Mouse (Mus musculus): ENCODE measurements at regions not wholly inside any gene's neighbourhood (a gene's known extent, or its start where the extent isn't known, plus 50 kb on each side); places are given as distances from the start of the nearest gene placed in this dataset.

GRCm38 (mm10) chrX:11170416-11170815 lies 128.6 kb upstream of the H2al1a start:
- DNase-seq (ENCODE audit: low spot score) = no peak

DNA sequence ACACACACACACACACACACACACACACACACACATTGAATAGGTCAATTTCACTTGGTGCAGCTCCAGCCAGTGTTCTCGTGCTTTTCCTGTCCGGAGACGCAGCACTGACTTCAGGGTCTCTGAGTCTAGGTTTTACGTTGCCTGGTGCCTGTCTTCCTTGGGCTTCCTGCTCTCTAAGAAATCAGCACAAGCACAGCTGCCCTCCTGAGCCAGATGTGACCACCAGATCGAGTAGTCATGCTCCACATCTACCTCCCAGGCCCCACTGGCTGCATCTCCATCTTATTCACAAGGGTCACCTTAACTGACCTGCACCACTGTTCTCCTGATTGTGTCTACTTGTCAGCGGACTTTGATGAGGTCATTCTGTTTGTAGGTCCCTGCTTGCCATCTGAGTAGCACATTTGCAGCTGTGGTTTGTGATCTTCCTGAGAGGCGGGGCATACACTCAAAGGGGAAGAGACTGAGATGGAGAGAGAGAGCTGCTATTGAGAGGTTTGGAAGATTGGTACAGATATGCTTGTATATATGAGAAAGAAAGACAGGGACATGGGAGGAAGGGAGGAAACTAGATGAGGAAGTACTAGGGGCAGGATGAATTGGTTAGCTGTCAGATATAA lies 118.8 kb upstream of the H2al1a start:
- no peak for DNase-seq (ENCODE audit: low spot score)

DNA sequence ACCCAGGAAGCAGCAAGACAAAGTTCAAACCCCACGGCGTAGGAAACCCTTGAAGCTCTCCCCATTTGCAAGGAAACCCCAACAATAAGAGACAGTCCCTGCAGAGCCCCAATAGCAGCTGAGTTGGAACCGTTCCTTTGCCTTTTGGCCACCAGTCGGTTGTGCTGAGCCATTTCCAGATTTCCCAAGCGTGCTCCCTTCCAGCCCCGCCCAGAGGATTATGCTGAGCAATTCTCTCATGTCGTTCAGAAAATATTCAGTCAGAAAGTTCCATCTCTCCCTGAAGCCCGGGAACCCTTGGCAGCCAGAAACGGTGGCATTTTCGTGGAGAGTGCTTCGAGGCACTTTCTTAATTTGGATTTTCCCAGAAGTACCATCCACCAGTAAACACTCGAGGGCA lies 117.2 kb upstream of the H2al1a start:
- no peak for DNase-seq (ENCODE audit: low spot score)

GRCm38 (mm10) chrX:11190851-11191250 lies 108.2 kb upstream of the H2al1a start:
- DNase-seq (ENCODE audit: low spot score) = no peak

GRCm38 (mm10) chrX:11204135-11204534 lies 94.9 kb upstream of the H2al1a start:
- DNase-seq (ENCODE audit: low spot score) = no peak

DNA sequence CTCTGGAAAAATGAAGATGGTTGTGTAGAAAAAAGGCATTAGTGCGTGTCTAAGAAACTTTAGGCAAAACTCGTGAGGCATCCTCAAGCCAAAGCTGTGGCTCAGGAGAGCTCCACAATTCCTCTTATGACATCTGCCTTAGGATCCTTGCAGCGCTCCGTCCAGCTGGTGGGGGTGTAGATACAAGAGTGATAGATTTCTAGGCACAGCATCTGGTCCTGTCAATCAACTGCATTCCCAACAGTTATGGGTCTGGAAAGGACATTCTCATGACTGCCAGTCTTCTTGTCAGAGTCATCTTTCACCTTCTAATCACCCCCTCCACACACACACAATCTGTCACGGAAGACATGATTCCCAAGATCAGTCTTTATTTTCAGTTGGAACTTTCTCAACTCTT lies 89.2 kb upstream of the H2al1a start:
- no peak for DNase-seq (ENCODE audit: low spot score)

- DNase-seq (ENCODE audit: low spot score) = no peak
These were observed 86.2 kb upstream of the H2al1a start for GRCm38 (mm10) chrX:11212811-11213210.

DNA sequence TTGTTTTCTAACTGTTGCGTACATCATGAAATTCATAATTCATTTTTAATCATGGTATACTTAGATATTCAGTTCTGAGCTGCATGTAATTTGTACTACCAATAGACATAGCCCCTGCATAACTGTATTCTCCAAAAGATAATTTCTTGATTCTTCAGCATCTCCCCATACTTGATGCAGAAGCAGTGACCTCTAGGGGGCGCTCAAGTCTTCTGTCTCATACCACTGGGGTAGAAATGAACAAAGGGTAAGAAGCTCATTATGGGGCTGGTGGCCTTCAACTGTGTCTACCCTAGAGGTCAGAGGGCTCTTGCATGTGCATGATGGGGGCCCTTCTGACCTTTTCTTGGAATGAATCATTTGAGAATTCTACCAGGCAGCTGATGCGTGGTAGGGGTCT lies 85.6 kb upstream of the H2al1a start:
- DNase-seq (ENCODE audit: low spot score) = peak; percentile 13

DNA sequence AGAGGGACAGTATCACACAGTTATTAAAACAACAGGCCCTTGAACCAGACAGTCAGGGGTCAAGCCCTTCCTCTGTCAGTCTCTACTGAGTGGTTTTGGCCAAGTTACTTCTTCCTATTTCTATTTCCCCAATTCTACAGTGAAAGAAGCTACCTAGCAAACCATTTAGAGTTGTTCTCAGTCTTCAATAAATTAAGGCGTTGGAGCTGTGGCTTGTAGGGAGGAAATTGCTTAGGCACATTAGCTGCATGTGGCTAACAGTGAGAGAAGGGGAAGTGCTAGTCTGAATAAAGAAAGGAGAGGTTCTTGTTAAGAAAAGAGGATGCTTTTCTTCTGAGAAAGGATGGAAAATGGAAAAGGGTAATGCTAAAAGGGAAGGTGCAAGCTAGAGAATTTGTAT lies 60.0 kb upstream of the H2al1a start:
- no peak for DNase-seq (ENCODE audit: low spot score)

- DNase-seq (ENCODE audit: low spot score) = no peak
These were observed 53.5 kb upstream of the H2al1a start for GRCm38 (mm10) chrX:11245576-11245975.
